Mouse (Mus musculus): ENCODE data around the gene Pla2g2e. TPM values are rescaled to one million over a fixed set of nuclear protein-coding genes. Genes with fewer than 3 reads are reported as not detected.
A peak's percentile ranks its signal among the peaks of the same experiment; 100 is the strongest.

Pla2g2e gene
- polyA plus RNA-seq, 1 experiment from 2014 or later: 0.76 TPM

GRCm38 (mm10) chr4:138858446-138858845, 19.3 kb upstream of the Pla2g2e start:
- no peak overlapping the region for H3K4me2 ChIP-seq (replicated peaks; ENCODE audit: low read depth, low read length)
- no peaks in the 10 kb centered on the region for H3K9me3 ChIP-seq (ENCODE audit: control insufficient read depth, low read length)
- no peak overlapping the region for H3K4me3 ChIP-seq (ENCODE audit: low read length)
- no peak overlapping the region for H3K9ac ChIP-seq (ENCODE audit: low read depth, low read length)
- no peaks in the 10 kb centered on the region for H3K36me3 ChIP-seq (ENCODE audit: control insufficient read depth, insufficient read depth, low read length)
- ATAC-seq (ENCODE audit: low FRiP score, low TSS enrichment): no peak
- H3K4me1 ChIP-seq (ENCODE audit: control insufficient read depth, insufficient read depth, low read length): 0 out of 2 replicates have a peak, but pooled peaks cover 2% of the 10 kb centered on the region
- no peaks in the 10 kb centered on the region for H3K27me3 ChIP-seq (ENCODE audit: control insufficient read depth, insufficient read depth, low read length)
- WGBS: 83% methylated on average over 15 of the region's 15 CpGs
- no peak overlapping the region for H3K27ac ChIP-seq (ENCODE audit: low read depth, low read length)

- Histone ChIP-seq H3K27me3 (ENCODE audit: control insufficient read depth, insufficient read depth, low read length) (no peaks in the 10 kb centered on the region), H3K9ac (ENCODE audit: low read depth, low read length) (no peak overlapping the region), H3K4me1 (ENCODE audit: control insufficient read depth, insufficient read depth, low read length) (0 out of 2 replicates have a peak, but pooled peaks cover 2% of the 10 kb centered on the region), H3K36me3 (ENCODE audit: control insufficient read depth, insufficient read depth, low read length) (no peaks in the 10 kb centered on the region), H3K9me3 (ENCODE audit: control insufficient read depth, low read length) (no peaks in the 10 kb centered on the region), H3K4me2 (replicated peaks; ENCODE audit: low read depth, low read length) (peak overlapping the region; percentile 43), H3K4me3 (ENCODE audit: low read length) (peak overlapping the region; percentile 25; the same call in 1 of the 2 replicates), H3K27ac (ENCODE audit: low read depth, low read length) (no peak overlapping the region)
- ATAC-seq (ENCODE audit: low FRiP score, low TSS enrichment): no peak
- WGBS: 19% methylated on average over 9 of the region's 9 CpGs
Observed at GRCm38 (mm10) chr4:138859245-138859644, 18.5 kb upstream of the Pla2g2e start.

- Histone ChIP-seq H3K4me3 (ENCODE audit: low read length) (peak overlapping the region; percentile 25; the same call in 1 of the 2 replicates), H3K9ac (ENCODE audit: low read depth, low read length) (no peak overlapping the region), H3K27me3 (ENCODE audit: control insufficient read depth, insufficient read depth, low read length) (no peaks in the 10 kb centered on the region), H3K4me1 (ENCODE audit: control insufficient read depth, insufficient read depth, low read length) (0 out of 2 replicates have a peak, but pooled peaks cover 2% of the 10 kb centered on the region), H3K36me3 (ENCODE audit: control insufficient read depth, insufficient read depth, low read length) (no peaks in the 10 kb centered on the region), H3K9me3 (ENCODE audit: control insufficient read depth, low read length) (no peaks in the 10 kb centered on the region), H3K27ac (ENCODE audit: low read depth, low read length) (no peak overlapping the region), H3K4me2 (replicated peaks; ENCODE audit: low read depth, low read length) (peak overlapping the region; percentile 43)
- peak; percentile 77 for ATAC-seq (ENCODE audit: low FRiP score, low TSS enrichment)
- WGBS: 6% methylated on average over 13 of the region's 13 CpGs
Observed at GRCm38 (mm10) chr4:138859728-138860127, 18.0 kb upstream of the Pla2g2e start.

- Histone ChIP-seq H3K27ac (ENCODE audit: low read depth, low read length) (no peak within 1 kb of the TSS), H3K4me3 (ENCODE audit: low read length) (no peak within 1 kb of the TSS), H3K36me3 (ENCODE audit: control insufficient read depth, insufficient read depth, low read length) (no peaks in the 10 kb centered on the region), H3K27me3 (ENCODE audit: control insufficient read depth, insufficient read depth, low read length) (peaks cover 2% of the 10 kb centered on the region; the same call in 1 of the 2 replicates), H3K4me1 (ENCODE audit: control insufficient read depth, insufficient read depth, low read length) (0 out of 2 replicates have a peak, but pooled peaks cover 2% of the 10 kb centered on the region), H3K9ac (ENCODE audit: low read depth, low read length) (no peak within 1 kb of the TSS), H3K9me3 (ENCODE audit: control insufficient read depth, low read length) (no peaks in the 10 kb centered on the region), H3K4me2 (replicated peaks; ENCODE audit: low read depth, low read length) (no peak within 1 kb of the TSS)
- WGBS: 71% methylated on average over 10 of the region's 10 CpGs
- ATAC-seq (ENCODE audit: low FRiP score, low TSS enrichment): no peak
Observed at GRCm38 (mm10) chr4:138863344-138863998, 14.3 kb upstream of the Pla2g2e start, which contains the start of gene Pla2g5. Gene Pla2g5, minus strand, starts transcription at chr4:138863482.

GRCm38 (mm10) chr4:138865092-138865491, 12.7 kb upstream of the Pla2g2e start:
- no peak overlapping the region for H3K4me2 ChIP-seq (replicated peaks; ENCODE audit: low read depth, low read length)
- ATAC-seq (ENCODE audit: low FRiP score, low TSS enrichment): no peak
- 11% methylated on average over 5 of the region's 5 CpGs for WGBS
- H3K9ac ChIP-seq (ENCODE audit: low read depth, low read length): no peak overlapping the region
- 0 out of 2 replicates have a peak, but pooled peaks cover 2% of the 10 kb centered on the region for H3K4me1 ChIP-seq (ENCODE audit: control insufficient read depth, insufficient read depth, low read length)
- no peaks in the 10 kb centered on the region for H3K9me3 ChIP-seq (ENCODE audit: control insufficient read depth, low read length)
- H3K36me3 ChIP-seq (ENCODE audit: control insufficient read depth, insufficient read depth, low read length): no peaks in the 10 kb centered on the region
- H3K4me3 ChIP-seq (ENCODE audit: low read length): no peak overlapping the region
- H3K27me3 ChIP-seq (ENCODE audit: control insufficient read depth, insufficient read depth, low read length): peaks cover 2% of the 10 kb centered on the region; the same call in 1 of the 2 replicates
- no peak overlapping the region for H3K27ac ChIP-seq (ENCODE audit: low read depth, low read length)

- H3K27ac ChIP-seq (ENCODE audit: low read depth, low read length): no peak overlapping the region
- no peak overlapping the region for H3K9ac ChIP-seq (ENCODE audit: low read depth, low read length)
- H3K36me3 ChIP-seq (ENCODE audit: control insufficient read depth, insufficient read depth, low read length): no peaks in the 10 kb centered on the region
- no peak overlapping the region for H3K4me2 ChIP-seq (replicated peaks; ENCODE audit: low read depth, low read length)
- H3K4me3 ChIP-seq (ENCODE audit: low read length): no peak overlapping the region
- H3K27me3 ChIP-seq (ENCODE audit: control insufficient read depth, insufficient read depth, low read length): peaks cover 2% of the 10 kb centered on the region; the same call in 1 of the 2 replicates
- H3K9me3 ChIP-seq (ENCODE audit: control insufficient read depth, low read length): no peaks in the 10 kb centered on the region; the same call in 1 of the 2 replicates
- WGBS: 63% methylated on average over 6 of the region's 6 CpGs
- no peak for ATAC-seq (ENCODE audit: low FRiP score, low TSS enrichment)
- H3K4me1 ChIP-seq (ENCODE audit: control insufficient read depth, insufficient read depth, low read length): no peaks in the 10 kb centered on the region
Observed at GRCm38 (mm10) chr4:138865991-138866390, 11.8 kb upstream of the Pla2g2e start.

- H3K4me3 ChIP-seq (ENCODE audit: low read length): no peak overlapping the region
- H3K9ac ChIP-seq (ENCODE audit: low read depth, low read length): no peak overlapping the region
- H3K27ac ChIP-seq (ENCODE audit: low read depth, low read length): no peak overlapping the region
- H3K4me1 ChIP-seq (ENCODE audit: control insufficient read depth, insufficient read depth, low read length): no peaks in the 10 kb centered on the region
- peaks cover 2% of the 10 kb centered on the region; the same call in 1 of the 2 replicates for H3K27me3 ChIP-seq (ENCODE audit: control insufficient read depth, insufficient read depth, low read length)
- no peak for ATAC-seq (ENCODE audit: low FRiP score, low TSS enrichment)
- 10% methylated on average over 7 of the region's 7 CpGs for WGBS
- H3K4me2 ChIP-seq (replicated peaks; ENCODE audit: low read depth, low read length): no peak overlapping the region
- H3K36me3 ChIP-seq (ENCODE audit: control insufficient read depth, insufficient read depth, low read length): no peaks in the 10 kb centered on the region
- H3K9me3 ChIP-seq (ENCODE audit: control insufficient read depth, low read length): no peaks in the 10 kb centered on the region; the same call in 1 of the 2 replicates
Observed at GRCm38 (mm10) chr4:138866413-138866812, 11.3 kb upstream of the Pla2g2e start.

- ATAC-seq (ENCODE audit: low FRiP score, low TSS enrichment): no peak
- H3K4me3 ChIP-seq (ENCODE audit: low read length): no peak overlapping the region
- H3K27ac ChIP-seq (ENCODE audit: low read depth, low read length): no peak overlapping the region
- no peaks in the 10 kb centered on the region; the same call in 1 of the 2 replicates for H3K9me3 ChIP-seq (ENCODE audit: control insufficient read depth, low read length)
- no peaks in the 10 kb centered on the region for H3K4me1 ChIP-seq (ENCODE audit: control insufficient read depth, insufficient read depth, low read length)
- H3K4me2 ChIP-seq (replicated peaks; ENCODE audit: low read depth, low read length): no peak overlapping the region
- peaks cover 2% of the 10 kb centered on the region; the same call in 1 of the 2 replicates for H3K27me3 ChIP-seq (ENCODE audit: control insufficient read depth, insufficient read depth, low read length)
- no peaks in the 10 kb centered on the region for H3K36me3 ChIP-seq (ENCODE audit: control insufficient read depth, insufficient read depth, low read length)
- WGBS: 43% methylated on average over 8 of the region's 8 CpGs
- no peak overlapping the region for H3K9ac ChIP-seq (ENCODE audit: low read depth, low read length)
Observed at GRCm38 (mm10) chr4:138868666-138869065, 9.1 kb upstream of the Pla2g2e start.

GRCm38 (mm10) chr4:138873864-138874263, 3.9 kb upstream of the Pla2g2e start, which contains the start of gene Gm13030:
Gene Gm13030, minus strand, starts transcription at chr4:138873964.
- no peaks in the 10 kb centered on the region; the same call in 1 of the 2 replicates for H3K9me3 ChIP-seq (ENCODE audit: control insufficient read depth, low read length)
- no peaks in the 10 kb centered on the region for H3K36me3 ChIP-seq (ENCODE audit: control insufficient read depth, insufficient read depth, low read length)
- no peak within 1 kb of the TSS for H3K9ac ChIP-seq (ENCODE audit: low read depth, low read length)
- WGBS: 84% methylated on average over 6 of the region's 6 CpGs
- H3K27me3 ChIP-seq (ENCODE audit: control insufficient read depth, insufficient read depth, low read length): no peaks in the 10 kb centered on the region
- no peak for ATAC-seq (ENCODE audit: low FRiP score, low TSS enrichment)
- no peak within 1 kb of the TSS for H3K27ac ChIP-seq (ENCODE audit: low read depth, low read length)
- no peak within 1 kb of the TSS for H3K4me2 ChIP-seq (replicated peaks; ENCODE audit: low read depth, low read length)
- H3K4me3 ChIP-seq (ENCODE audit: low read length): no peak within 1 kb of the TSS
- 0 out of 2 replicates have a peak, but pooled peaks cover 3% of the 10 kb centered on the region for H3K4me1 ChIP-seq (ENCODE audit: control insufficient read depth, insufficient read depth, low read length)

Data from kidney, embryonic 14.5 days (tissue).